Mouse (Mus musculus): ENCODE measurements around the gene Mapk1. TPM values are rescaled to one million over a fixed set of nuclear protein-coding genes. Genes with fewer than 3 reads are reported as not detected.

The Mapk1 gene
- total and polyA plus RNA-seq, 3 experiments: 162 to 317 (median 244) TPM

GRCm38 (mm10) chr16:16978061-16978460, 5.1 kb upstream of the Mapk1 start:
- H3K4me2 ChIP-seq (ENCODE audit: insufficient read depth, low read depth, poor library complexity, severe bottlenecking): peak overlapping the region; percentile 26; the same call in 1 of the 2 replicates
- peaks cover 3% of the 10 kb centered on the region for H3K27me3 ChIP-seq (replicated peaks)
- no peak for DNase-seq (ENCODE audit: extremely low read depth)
- H3K9me3 ChIP-seq (replicated peaks; ENCODE audit: low read length): peaks cover 16% of the 10 kb centered on the region
- no peak overlapping the region for H3K4me3 ChIP-seq (replicated peaks in 1 of 3; ENCODE audit: low read depth in 2 of 3, low read length in 2 of 3, poor library complexity in 1 of 3)
- dilution Hi-C loops (cut with MboI; ENCODE audit: extremely low pct_ligation_motif_present, extremely low pct_unique_long_range_greater_than_20kb, low sequenced_read_pairs): no loop called here
- no peaks in the 10 kb centered on the region for H3K79me2 ChIP-seq (replicated peaks; ENCODE audit: control insufficient read depth, extremely low read depth, insufficient read depth, poor library complexity, severe bottlenecking)
- in situ Hi-C loops (cut with MboI; ENCODE audit: low pct_ligation_motif_present, low pct_unique_long_range_greater_than_20kb, low sequenced_read_pairs): loop anchor here (5.0 kb wide), 1 partner anchor 51 kb away; no protein-coding TSS in a partner anchor
- TF ChIP-seq EP300 (IDR thresholded peaks at IDR 0.05; ENCODE audit: low read length) (peak; percentile 70), MYC (IDR thresholded peaks at IDR 0.05; ENCODE audit: low read depth, low read length) (0 out of 2 replicates have a peak, but pooled peaks have one; percentile 33), IRF4 (IDR thresholded peaks at IDR 0.05; ENCODE audit: low read depth, low read length) (peak; percentile 86), ETS1 (conservative IDR thresholded peaks at IDR 0.05; ENCODE audit: low read depth, low read length) (peak; percentile 60), MEF2A (IDR thresholded peaks at IDR 0.05; ENCODE audit: borderline replicate concordance, low read depth, low read length) (peak; percentile 83), MAFK (IDR thresholded peaks at IDR 0.05; ENCODE audit: insufficient replicate concordance, low read length) (peak; percentile 65; the same call in 1 of the 2 replicates), BHLHE40 (IDR thresholded peaks at IDR 0.05; ENCODE audit: low read depth, low read length) (peak; percentile 57), ZNF384 (IDR thresholded peaks at IDR 0.05; ENCODE audit: low read depth, low read length) (no peak), USF2 (conservative IDR thresholded peaks at IDR 0.05; ENCODE audit: low read depth, low read length) (no peak), MAX (IDR thresholded peaks at IDR 0.05; ENCODE audit: low read length) (peak; percentile 56; the same call in 1 of the 2 replicates), TCF12 (IDR thresholded peaks at IDR 0.05; ENCODE audit: low read depth, low read length) (0 out of 2 replicates have a peak, but pooled peaks have one; percentile 31)
- H3K4me1 ChIP-seq (ENCODE audit: control insufficient read depth in 1 of 2, insufficient read depth in 2 of 2): peaks cover 6 to 24% of the 10 kb centered on the region in 2 experiments
- H3K9ac ChIP-seq (ENCODE audit: insufficient read depth, low read depth): no peak overlapping the region
- H3K27ac ChIP-seq (ENCODE audit: insufficient read depth, low read depth): no peak overlapping the region
- no peaks in the 10 kb centered on the region for H3K36me3 ChIP-seq (replicated peaks in 1 of 2; ENCODE audit: control insufficient read depth in 1 of 2, insufficient read depth in 1 of 2, low read length in 1 of 2)

GRCm38 (mm10) chr16:16978765-16979164, 4.4 kb upstream of the Mapk1 start:
- H3K4me3 ChIP-seq (replicated peaks in 1 of 3; ENCODE audit: low read depth in 2 of 3, low read length in 2 of 3, poor library complexity in 1 of 3): no peak overlapping the region
- H3K27me3 ChIP-seq (replicated peaks): peaks cover 3% of the 10 kb centered on the region
- peaks cover 16% of the 10 kb centered on the region for H3K9me3 ChIP-seq (replicated peaks; ENCODE audit: low read length)
- TF ChIP-seq ETS1 (conservative IDR thresholded peaks at IDR 0.05; ENCODE audit: low read depth, low read length) (peak; percentile 64), TCF12 (IDR thresholded peaks at IDR 0.05; ENCODE audit: low read depth, low read length) (no peak)
- peaks cover 5% of the 10 kb centered on the region for H3K79me2 ChIP-seq (replicated peaks; ENCODE audit: control insufficient read depth, extremely low read depth, insufficient read depth, poor library complexity, severe bottlenecking)
- H3K4me1 ChIP-seq (ENCODE audit: control insufficient read depth in 1 of 2, insufficient read depth in 2 of 2): peaks cover 6 to 24% of the 10 kb centered on the region in 2 experiments
- H3K4me2 ChIP-seq (ENCODE audit: insufficient read depth, low read depth, poor library complexity, severe bottlenecking): no peak overlapping the region
- DNase-seq (ENCODE audit: extremely low read depth): peak; percentile 44
- no peaks in the 10 kb centered on the region for H3K36me3 ChIP-seq (replicated peaks in 1 of 2; ENCODE audit: control insufficient read depth in 1 of 2, insufficient read depth in 1 of 2, low read length in 1 of 2)
- in situ Hi-C loops (cut with MboI; ENCODE audit: low pct_ligation_motif_present, low pct_unique_long_range_greater_than_20kb, low sequenced_read_pairs): loop anchor here (5.0 kb wide), 1 partner anchor 51 kb away; no protein-coding TSS in a partner anchor
- dilution Hi-C loops (cut with MboI; ENCODE audit: extremely low pct_ligation_motif_present, extremely low pct_unique_long_range_greater_than_20kb, low sequenced_read_pairs): no loop called here
- H3K9ac ChIP-seq (ENCODE audit: insufficient read depth, low read depth): no peak overlapping the region
- H3K27ac ChIP-seq (ENCODE audit: insufficient read depth, low read depth): no peak overlapping the region

- no peak overlapping the region for H3K27ac ChIP-seq (ENCODE audit: insufficient read depth, low read depth)
- peaks cover 3% of the 10 kb centered on the region for H3K27me3 ChIP-seq (replicated peaks)
- dilution Hi-C loops (cut with MboI; ENCODE audit: extremely low pct_ligation_motif_present, extremely low pct_unique_long_range_greater_than_20kb, low sequenced_read_pairs) (no loop called here), in situ Hi-C loops (cut with MboI; ENCODE audit: low pct_ligation_motif_present, low pct_unique_long_range_greater_than_20kb, low sequenced_read_pairs) (no loop called here)
- H3K36me3 ChIP-seq (replicated peaks in 1 of 2; ENCODE audit: control insufficient read depth in 1 of 2, insufficient read depth in 1 of 2, low read length in 1 of 2): peaks cover 4 to 24% of the 10 kb centered on the region in 2 experiments
- peaks cover 42% of the 10 kb centered on the region for H3K79me2 ChIP-seq (replicated peaks; ENCODE audit: control insufficient read depth, extremely low read depth, insufficient read depth, poor library complexity, severe bottlenecking)
- H3K4me2 ChIP-seq (ENCODE audit: insufficient read depth, low read depth, poor library complexity, severe bottlenecking): peak overlapping the region; percentile 55
- peak overlapping the region; percentile 62 to 94 (median 66) for H3K4me3 ChIP-seq (replicated peaks in 1 of 3; ENCODE audit: low read depth in 2 of 3, low read length in 2 of 3, poor library complexity in 1 of 3)
- H3K9ac ChIP-seq (ENCODE audit: insufficient read depth, low read depth): peak overlapping the region; percentile 75
- TF ChIP-seq SIN3A (IDR thresholded peaks at IDR 0.05; ENCODE audit: low read length) (no peak), EP300 (IDR thresholded peaks at IDR 0.05; ENCODE audit: low read length) (no peak), CHD1 (IDR thresholded peaks at IDR 0.05; ENCODE audit: low read depth, low read length) (no peak), POLR2AphosphoS2 (IDR thresholded peaks at IDR 0.05; ENCODE audit: low read depth, low read length) (no peak), ELF1 (IDR thresholded peaks at IDR 0.05; ENCODE audit: low read depth, low read length) (no peak), E2F4 (IDR thresholded peaks at IDR 0.05; ENCODE audit: insufficient replicate concordance, low read depth, low read length) (no peak), MAX (IDR thresholded peaks at IDR 0.05; ENCODE audit: low read length) (no peak), ZC3H11A (IDR thresholded peaks at IDR 0.05; ENCODE audit: low read depth, low read length) (no peak), NELFE (IDR thresholded peaks at IDR 0.05; ENCODE audit: low read depth, low read length) (no peak), HCFC1 (IDR thresholded peaks at IDR 0.05; ENCODE audit: low read depth, low read length) (no peak), CTCF (conservative IDR thresholded peaks at IDR 0.05 in 1 of 2, IDR thresholded peaks at IDR 0.05 in 1 of 2; ENCODE audit: low read depth in 2 of 2, low read length in 2 of 2) (no peak), USF2 (conservative IDR thresholded peaks at IDR 0.05; ENCODE audit: low read depth, low read length) (no peak), CHD2 (IDR thresholded peaks at IDR 0.05; ENCODE audit: low read length) (no peak), ZNF384 (IDR thresholded peaks at IDR 0.05; ENCODE audit: low read depth, low read length) (no peak), GABPA (IDR thresholded peaks at IDR 0.05; ENCODE audit: insufficient replicate concordance, low read depth, low read length) (no peak)
- H3K9me3 ChIP-seq (replicated peaks; ENCODE audit: low read length): peaks cover 2% of the 10 kb centered on the region
- DNase-seq (ENCODE audit: extremely low read depth): no peak
- peaks cover 10 to 47% of the 10 kb centered on the region in 2 experiments for H3K4me1 ChIP-seq (ENCODE audit: control insufficient read depth in 1 of 2, insufficient read depth in 2 of 2)
Observed at GRCm38 (mm10) chr16:16982636-16983035, 546 bp upstream of the Mapk1 start.
